Mouse (Mus musculus) liver, adult 2 months (tissue): ENCODE data around the gene Tyro3.

ENCODE experiments used
- CTCF ChIP-seq: fragments of 200-500 bp; IDR thresholded peaks from 2 replicates; pipeline ENCODE4 v1.5.1; 2011; ENCODE audit warnings: low read depth, low read length, control low read depth
- POLR2A ChIP-seq: fragments of 200-500 bp; IDR thresholded peaks from 2 replicates; pipeline ENCODE4 v1.6.1; 2011; ENCODE audit warnings: low read length, control low read depth; ENCODE audit not compliant: insufficient read depth; ENCODE audit errors: extremely low read depth

DNA sequence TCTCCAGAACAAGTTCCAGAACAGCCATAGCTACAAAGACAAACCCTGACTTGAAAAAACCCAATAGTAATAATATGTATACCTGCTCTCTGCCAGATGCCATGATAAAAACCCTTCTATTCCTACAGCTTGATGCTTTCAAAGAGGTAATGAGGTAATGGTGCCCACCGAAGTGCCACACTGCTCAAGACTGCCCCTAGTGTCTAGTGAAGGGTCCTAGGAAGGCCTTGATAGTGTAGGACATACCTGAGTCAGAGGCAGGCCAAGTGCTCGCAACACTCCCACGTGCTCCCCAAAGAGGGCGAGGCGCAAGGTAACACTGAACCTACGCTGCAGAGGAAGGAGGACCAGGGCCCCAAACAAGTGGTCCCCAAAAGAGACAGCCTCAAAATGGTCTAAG is 30.3 kb upstream of the Tyro3 start:
- TF ChIP-seq POLR2A (no peak), CTCF (peak; percentile 17; the same call in 1 of the 2 replicates)
